Mouse (Mus musculus) retina, embryonic 14.5 days (tissue): ENCODE results near the gene Gpr15.
A peak's percentile ranks its signal among the peaks of the same experiment; 100 is the strongest.

Experiments
- DNase-seq: peaks from one replicate; pipeline ENCODE4 v3.0.0-alpha.2; 2015; ENCODE audit warnings: low spot score

Gene Gpr15

GRCm38 (mm10) chr16:58671212-58671985, 47.5 kb downstream of the Gpr15 start:
- no peak for DNase-seq

- no peak for DNase-seq
Observed at GRCm38 (mm10) chr16:58670643-58671042, 48.2 kb downstream of the Gpr15 start.

DNA sequence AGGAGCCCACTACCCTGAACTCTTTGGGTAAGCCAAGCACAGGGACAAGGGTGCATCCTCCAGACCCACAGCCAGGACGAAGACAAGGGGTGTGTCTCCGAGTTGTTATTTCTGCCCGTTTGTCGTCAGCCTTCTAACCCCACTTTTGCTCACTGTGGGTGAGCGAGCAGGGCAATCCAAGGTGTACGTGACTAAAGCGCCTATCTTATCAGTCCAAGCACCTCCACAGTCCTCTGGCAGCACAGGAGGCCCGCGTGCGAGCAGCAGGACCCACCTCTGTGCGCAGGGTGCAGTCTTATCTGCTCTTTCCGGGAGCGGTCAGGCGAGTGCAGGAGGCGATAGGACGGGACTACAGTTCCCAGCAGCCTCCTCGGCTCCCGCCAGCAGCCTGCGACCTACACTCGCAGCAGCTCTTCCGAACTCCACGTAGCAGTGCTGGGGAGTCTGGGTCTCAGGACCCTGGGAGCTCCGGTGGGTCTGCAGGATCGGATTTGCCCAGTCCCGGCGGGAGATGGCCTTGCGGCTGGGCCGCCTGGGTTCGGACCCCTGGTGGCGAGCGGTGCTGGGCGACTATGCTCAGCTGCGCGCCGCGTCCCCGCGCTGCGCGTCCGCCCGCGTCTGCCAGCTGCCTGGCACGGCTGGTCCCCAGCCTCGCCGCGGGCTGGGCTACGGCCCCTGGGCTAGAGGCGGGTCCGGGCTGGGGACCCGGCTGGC, 48.8 kb downstream of the Gpr15 start, which contains the start of gene Cpox:
Gene Cpox (plus strand): TSS at position 376 of the 714 bp plus-strand sequence.
- peak; percentile 84 for DNase-seq

DNA sequence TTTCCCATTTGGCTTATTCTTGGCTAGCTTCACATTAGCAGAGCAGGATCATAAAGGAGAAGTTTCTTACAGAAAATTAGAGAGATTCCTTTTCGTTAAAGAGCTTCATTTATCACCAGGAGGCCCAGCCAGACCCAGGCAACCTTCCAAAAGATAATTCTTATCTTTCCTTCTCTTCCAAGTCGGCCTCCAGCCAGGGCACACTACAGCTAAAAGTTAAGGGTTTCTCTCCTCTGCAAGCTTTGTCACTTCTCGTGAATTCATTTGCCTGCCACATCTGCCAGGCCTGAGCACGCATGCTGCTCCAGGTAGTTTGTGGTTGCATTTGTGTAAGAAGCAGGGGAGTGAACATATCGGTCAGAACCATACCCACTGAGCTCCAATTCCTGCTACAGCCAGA, 49.6 kb downstream of the Gpr15 start:
- DNase-seq, result no peak

DNA sequence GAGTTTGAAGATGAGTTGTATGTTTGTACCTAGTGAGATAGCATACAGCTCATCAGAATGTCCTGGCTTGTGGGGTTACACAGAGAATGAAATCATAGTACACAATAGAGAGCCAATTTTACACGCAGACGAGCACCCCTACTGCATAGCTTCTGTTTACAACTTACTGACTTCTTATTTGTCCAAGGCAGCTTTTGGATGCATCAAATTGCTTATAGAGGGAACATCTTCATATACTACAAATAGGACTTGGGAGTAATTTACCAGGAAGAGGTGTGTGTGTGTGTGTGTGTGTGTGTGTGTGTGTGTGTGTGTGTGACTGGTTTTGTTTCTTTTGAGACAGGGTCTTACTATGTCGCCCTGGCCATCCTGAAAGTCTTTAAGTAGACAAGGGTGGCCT, 50.3 kb downstream of the Gpr15 start:
- no peak for DNase-seq
